Mouse (Mus musculus): ENCODE measurements around the gene Smad9. TPM values are rescaled to one million over a fixed set of nuclear protein-coding genes. Genes with fewer than 3 reads are reported as not detected.

Smad9 gene
- polyA plus RNA-seq, 1 experiment from 2014 or later, result 1.2 TPM

DNA sequence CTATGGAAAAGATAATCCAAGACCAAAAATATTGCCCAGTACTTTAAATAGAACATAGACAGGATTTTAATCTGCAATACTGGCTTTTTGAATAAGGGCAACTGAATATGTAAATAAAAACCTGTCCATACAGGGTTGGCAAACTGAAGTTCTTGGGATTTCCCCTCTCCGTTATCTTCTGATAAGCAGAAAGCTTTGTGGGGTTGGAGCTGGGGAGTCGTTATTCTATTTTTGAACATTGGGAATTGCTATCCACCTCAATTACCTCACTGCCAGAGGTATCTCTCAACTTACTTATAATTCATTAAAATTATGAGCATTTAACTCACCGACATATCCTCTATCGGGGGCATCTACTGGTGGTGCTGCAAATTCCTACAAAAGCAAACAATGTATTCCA is 23.0 kb upstream of the Smad9 start:
- H3K27ac ChIP-seq (replicated peaks), result no peak overlapping the region
- no peak overlapping the region for H3K4me2 ChIP-seq (replicated peaks)
- H3K36me3 ChIP-seq, result peaks cover 56% of the 10 kb centered on the region
- H3K4me1 ChIP-seq, result peaks cover 5% of the 10 kb centered on the region; the same call in 1 of the 2 replicates
- WGBS, result 84% methylated on average over 4 of the region's 4 CpGs
- no peaks in the 10 kb centered on the region for H3K27me3 ChIP-seq
- H3K9ac ChIP-seq, result no peak overlapping the region
- no peaks in the 10 kb centered on the region for H3K9me3 ChIP-seq (replicated peaks)
- no peak overlapping the region for H3K4me3 ChIP-seq (replicated peaks)
- ATAC-seq (ENCODE audit: insufficient number of reproducible peaks, low FRiP score, low TSS enrichment, low read depth), result no peak

DNA sequence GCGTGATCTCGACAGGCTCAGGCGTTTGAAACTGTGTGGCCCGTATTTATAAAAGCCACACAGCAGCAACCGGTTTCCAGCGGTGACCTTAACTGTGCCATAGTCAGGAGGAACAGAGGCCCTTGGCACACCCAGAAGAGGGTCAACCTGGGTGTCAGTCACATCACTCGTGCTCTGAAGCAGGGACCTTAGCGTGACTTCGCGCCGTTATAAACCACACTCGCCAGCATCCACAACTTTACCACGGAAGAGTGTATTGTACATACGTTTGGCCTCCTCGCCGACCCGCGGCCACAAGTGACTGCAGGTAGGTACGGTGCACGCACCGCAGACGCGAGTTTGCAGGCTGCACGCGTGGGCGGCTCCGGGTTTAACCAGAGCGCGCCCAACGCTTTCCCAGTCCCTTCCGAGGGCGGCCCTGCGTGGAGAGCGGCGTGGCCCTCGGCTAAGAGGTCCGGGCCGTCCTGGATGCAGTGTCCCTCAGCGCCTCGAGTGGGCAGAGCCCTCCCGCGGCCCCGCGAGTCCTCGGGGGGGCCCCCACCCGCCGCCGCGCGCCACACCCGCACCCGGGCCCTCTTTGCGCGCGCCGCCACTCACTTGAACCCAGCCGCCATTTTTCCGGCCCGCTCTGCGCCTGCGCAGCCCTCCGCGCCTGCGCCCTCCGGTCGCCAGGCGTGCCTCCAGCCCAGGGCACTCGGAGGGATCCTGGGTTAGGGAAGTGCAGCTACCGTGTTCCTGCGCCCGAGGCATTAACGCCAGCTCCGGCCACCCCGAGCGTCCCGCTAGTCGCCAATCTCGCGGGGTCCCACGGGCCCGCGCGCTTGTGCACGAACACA is 20.8 kb upstream of the Smad9 start:
- peak; percentile 94 for ATAC-seq (ENCODE audit: insufficient number of reproducible peaks, low FRiP score, low TSS enrichment, low read depth)
- H3K27me3 ChIP-seq, result no peaks in the 10 kb centered on the region
- H3K9me3 ChIP-seq (replicated peaks), result no peaks in the 10 kb centered on the region
- under 1% methylated on average over 84 of the region's 84 CpGs for WGBS
- H3K36me3 ChIP-seq, result peaks cover 49% of the 10 kb centered on the region
- peak overlapping the region; percentile 100 for H3K27ac ChIP-seq (replicated peaks)
- peak overlapping the region; percentile 83 for H3K9ac ChIP-seq
- H3K4me2 ChIP-seq (replicated peaks), result peak overlapping the region; percentile 77
- H3K4me3 ChIP-seq (replicated peaks), result peak overlapping the region; percentile 94
- H3K4me1 ChIP-seq, result peaks cover 5% of the 10 kb centered on the region; the same call in 1 of the 2 replicates

DNA sequence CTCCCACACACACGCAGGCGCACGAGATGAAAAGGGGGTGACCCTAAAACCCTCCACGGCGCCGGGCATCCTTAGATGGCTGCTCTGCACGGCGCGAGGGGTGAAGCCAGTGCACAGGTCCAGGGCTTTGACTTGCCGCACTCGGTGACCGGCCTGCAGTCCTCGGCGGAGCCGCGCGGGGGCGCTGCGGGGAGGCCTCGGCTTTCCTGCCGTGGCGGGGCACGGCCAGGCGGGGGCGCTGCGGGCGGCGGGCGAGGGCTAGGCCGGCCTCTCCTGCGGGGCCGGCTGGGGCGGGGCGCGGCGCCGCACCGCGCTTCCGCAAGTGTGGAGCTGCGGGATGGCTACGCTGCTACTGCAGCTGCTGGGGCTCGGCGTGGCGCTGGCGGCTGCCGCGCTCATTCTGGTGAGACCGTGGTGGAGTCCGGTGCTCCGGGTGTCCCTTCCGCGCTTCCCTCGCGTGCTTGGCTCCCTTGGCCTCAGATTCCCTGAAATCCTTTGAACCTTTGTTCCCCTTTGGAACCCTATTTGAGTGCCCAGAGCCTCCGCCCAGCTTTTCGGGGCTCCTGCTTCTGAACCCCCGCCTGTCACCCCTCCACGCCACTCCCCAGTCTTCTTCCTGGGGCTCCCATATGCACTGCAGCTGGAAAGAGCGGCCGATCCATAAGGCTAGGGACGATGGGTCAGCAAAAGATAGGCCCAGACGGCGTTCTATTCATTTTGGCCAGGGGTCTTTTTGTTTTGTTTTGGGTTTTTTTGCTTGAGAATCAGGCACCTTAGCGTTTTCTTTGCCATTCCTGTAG is 19.9 kb upstream of the Smad9 start, which contains the start of the genes Exosc8 and Alg5:
Exosc8 (minus strand) TSS at position 147 of the 800 bp plus-strand sequence.
Alg5 (plus strand) TSS at position 293 of the 800 bp plus-strand sequence.
- Histone ChIP-seq H3K4me2 (replicated peaks) (peak within 1 kb of the TSS; percentile 77), H3K4me3 (replicated peaks) (peak within 1 kb of the TSS; percentile 94), H3K9me3 (replicated peaks) (no peaks in the 10 kb centered on the region), H3K27me3 (no peaks in the 10 kb centered on the region), H3K4me1 (peaks cover 5% of the 10 kb centered on the region; the same call in 1 of the 2 replicates), H3K27ac (replicated peaks) (peak within 1 kb of the TSS; percentile 100), H3K36me3 (peaks cover 45% of the 10 kb centered on the region), H3K9ac (peak within 1 kb of the TSS; percentile 83)
- ATAC-seq (ENCODE audit: insufficient number of reproducible peaks, low FRiP score, low TSS enrichment, low read depth), result peak; percentile 91
- under 1% methylated on average over 65 of the region's 65 CpGs for WGBS

DNA sequence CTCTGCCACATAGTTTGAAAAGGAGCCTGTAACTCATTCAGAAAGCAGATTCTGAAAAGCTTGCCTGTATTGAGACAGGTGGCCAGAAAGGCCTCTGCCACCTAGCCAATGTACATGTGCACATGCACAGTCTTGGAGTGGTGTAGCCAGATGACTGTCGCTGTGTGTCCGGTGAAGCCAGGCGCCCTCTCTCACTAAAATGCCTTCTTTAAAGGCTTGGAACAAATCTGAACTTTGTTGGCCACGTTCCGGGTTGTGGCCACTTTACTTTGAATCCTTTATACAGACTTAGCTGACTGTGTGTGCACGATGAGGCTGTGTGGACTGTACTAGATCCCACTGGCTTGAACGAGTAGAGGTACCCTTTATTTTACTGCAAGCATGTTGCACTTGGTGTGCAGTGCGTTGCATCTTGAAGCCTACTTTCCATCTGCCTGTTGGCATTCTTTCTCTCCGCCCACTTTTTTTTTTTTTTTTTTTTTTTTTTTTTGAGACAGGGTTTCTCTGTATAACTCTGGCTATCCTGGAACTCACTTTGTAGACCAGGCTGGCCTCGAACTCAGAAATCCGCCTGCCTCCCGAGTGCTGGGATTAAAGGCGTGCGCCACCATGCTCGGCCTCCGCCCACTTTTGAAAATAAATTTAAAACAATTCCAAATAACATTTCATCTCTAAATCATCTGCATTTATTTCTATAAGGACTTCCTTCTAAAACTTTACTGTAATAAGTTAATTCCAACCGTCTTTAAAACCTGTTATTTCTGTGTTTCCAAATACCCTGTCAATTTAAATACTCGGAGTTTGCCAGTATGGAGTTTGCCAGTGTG is 19.1 kb upstream of the Smad9 start:
- no peaks in the 10 kb centered on the region for H3K9me3 ChIP-seq (replicated peaks)
- peaks cover 45% of the 10 kb centered on the region for H3K36me3 ChIP-seq
- 50% methylated on average over 18 of the region's 18 CpGs for WGBS
- no peak for ATAC-seq (ENCODE audit: insufficient number of reproducible peaks, low FRiP score, low TSS enrichment, low read depth)
- H3K27ac ChIP-seq (replicated peaks), result peak overlapping the region; percentile 100
- H3K4me3 ChIP-seq (replicated peaks), result peak overlapping the region; percentile 94
- H3K4me1 ChIP-seq, result peaks cover 5% of the 10 kb centered on the region; the same call in 1 of the 2 replicates
- no peaks in the 10 kb centered on the region for H3K27me3 ChIP-seq
- H3K9ac ChIP-seq, result peak overlapping the region; percentile 83
- H3K4me2 ChIP-seq (replicated peaks), result peak overlapping the region; percentile 77

DNA sequence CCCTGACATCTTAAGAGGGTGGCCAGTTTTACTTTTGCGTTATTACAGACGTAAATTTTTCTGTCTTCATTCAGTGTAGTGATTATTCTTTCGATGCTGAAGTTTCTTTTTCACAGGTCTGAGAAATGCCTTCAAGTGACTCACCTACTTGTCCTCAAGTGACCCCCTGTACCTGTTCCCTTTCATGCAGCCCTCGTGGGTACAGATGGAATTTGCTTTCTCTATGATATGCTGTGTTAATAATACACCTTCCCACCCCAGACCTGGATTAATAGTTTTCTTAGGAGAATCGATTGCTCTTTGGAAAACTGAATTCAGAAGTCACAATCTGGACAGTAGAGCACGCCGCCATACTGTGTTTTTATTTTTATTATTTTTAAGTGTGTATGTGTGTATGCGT is 18.1 kb upstream of the Smad9 start:
- 94% methylated on average over 8 of the region's 8 CpGs for WGBS
- Histone ChIP-seq H3K4me3 (replicated peaks) (no peak overlapping the region), H3K9ac (no peak overlapping the region), H3K4me1 (peaks cover 5% of the 10 kb centered on the region; the same call in 1 of the 2 replicates), H3K27me3 (no peaks in the 10 kb centered on the region), H3K4me2 (replicated peaks) (no peak overlapping the region), H3K36me3 (peaks cover 45% of the 10 kb centered on the region), H3K9me3 (replicated peaks) (no peaks in the 10 kb centered on the region), H3K27ac (replicated peaks) (no peak overlapping the region)
- no peak for ATAC-seq (ENCODE audit: insufficient number of reproducible peaks, low FRiP score, low TSS enrichment, low read depth)

DNA sequence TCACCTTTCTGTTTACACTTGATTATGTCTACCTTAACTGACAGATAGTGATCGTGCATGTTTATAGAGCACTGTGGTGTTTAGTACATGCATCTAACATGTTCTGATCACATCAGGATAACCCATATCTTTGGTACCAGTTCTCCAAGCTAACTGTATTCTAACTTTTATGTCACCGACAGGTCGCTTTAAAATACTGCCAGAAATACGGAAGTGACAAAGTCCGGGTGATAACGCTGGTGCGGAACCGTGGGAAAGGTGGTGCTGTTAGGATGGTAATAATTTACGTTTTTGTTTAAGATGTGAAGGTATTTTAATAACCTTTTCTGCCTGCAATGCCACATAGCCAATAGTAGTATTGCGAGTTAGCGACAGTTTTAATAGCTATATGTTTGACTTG is 13.4 kb upstream of the Smad9 start:
- H3K4me1 ChIP-seq, result no peaks in the 10 kb centered on the region
- H3K9ac ChIP-seq, result no peak overlapping the region
- 96% methylated on average over 11 of the region's 11 CpGs for WGBS
- H3K36me3 ChIP-seq, result peaks cover 83% of the 10 kb centered on the region
- no peaks in the 10 kb centered on the region for H3K9me3 ChIP-seq (replicated peaks)
- H3K4me2 ChIP-seq (replicated peaks), result no peak overlapping the region
- no peak overlapping the region for H3K4me3 ChIP-seq (replicated peaks)
- H3K27me3 ChIP-seq, result no peaks in the 10 kb centered on the region
- no peak for ATAC-seq (ENCODE audit: insufficient number of reproducible peaks, low FRiP score, low TSS enrichment, low read depth)
- no peak overlapping the region for H3K27ac ChIP-seq (replicated peaks)

DNA sequence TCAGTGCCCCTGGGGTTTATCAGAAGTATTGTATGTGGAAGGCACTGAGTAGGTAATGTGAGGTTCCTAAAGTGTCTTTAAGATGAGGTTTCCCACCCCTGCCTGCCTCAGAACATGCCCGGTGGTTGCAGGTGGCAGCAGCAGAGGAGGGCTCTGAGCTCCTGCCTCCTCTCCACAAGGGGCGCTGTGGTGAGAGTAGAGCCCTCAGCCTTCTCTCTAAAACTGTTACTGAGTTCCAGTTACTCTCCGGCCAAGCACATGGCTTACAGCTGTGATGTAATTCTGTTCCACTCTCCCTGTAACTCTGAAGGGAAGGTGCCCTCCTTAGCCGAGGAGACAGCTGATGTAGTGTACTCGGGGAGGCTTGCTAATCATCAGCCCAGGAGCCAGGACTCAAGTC is 9.6 kb upstream of the Smad9 start:
- H3K27ac ChIP-seq (replicated peaks), result no peak overlapping the region
- no peak overlapping the region for H3K9ac ChIP-seq
- no peaks in the 10 kb centered on the region for H3K27me3 ChIP-seq
- H3K36me3 ChIP-seq, result peaks cover 97% of the 10 kb centered on the region
- no peaks in the 10 kb centered on the region for H3K9me3 ChIP-seq (replicated peaks)
- H3K4me2 ChIP-seq (replicated peaks), result no peak overlapping the region
- no peak overlapping the region for H3K4me3 ChIP-seq (replicated peaks)
- no peaks in the 10 kb centered on the region for H3K4me1 ChIP-seq
- 51% methylated on average over 5 of the region's 5 CpGs for WGBS
- no peak for ATAC-seq (ENCODE audit: insufficient number of reproducible peaks, low FRiP score, low TSS enrichment, low read depth)

DNA sequence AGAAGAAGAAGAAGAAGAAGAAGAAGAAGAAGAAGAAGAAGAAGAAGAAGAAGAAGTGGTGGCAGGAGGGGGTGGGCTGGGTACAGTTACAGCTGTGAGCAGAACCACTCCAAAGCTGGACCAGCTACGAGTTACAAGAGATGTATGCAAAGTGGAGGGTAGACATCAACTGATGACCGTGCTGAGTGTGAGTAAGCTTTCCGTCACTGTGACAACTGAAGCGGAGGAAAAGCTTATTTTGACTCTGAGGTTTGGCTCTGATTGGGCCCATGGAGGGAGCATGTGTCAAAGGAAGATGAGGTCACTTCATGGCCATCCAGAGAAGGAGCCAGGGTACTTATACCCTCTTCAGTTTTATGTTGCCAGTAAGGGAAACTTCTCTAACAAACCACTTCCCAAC is 2.0 kb upstream of the Smad9 start:
- no peak overlapping the region for H3K4me2 ChIP-seq (replicated peaks)
- H3K27ac ChIP-seq (replicated peaks), result no peak overlapping the region
- no peaks in the 10 kb centered on the region for H3K9me3 ChIP-seq (replicated peaks)
- peaks cover 19% of the 10 kb centered on the region for H3K4me1 ChIP-seq
- H3K36me3 ChIP-seq, result peaks cover 28% of the 10 kb centered on the region
- no peak overlapping the region for H3K9ac ChIP-seq
- 80% methylated on average over 4 of the region's 4 CpGs for WGBS
- ATAC-seq (ENCODE audit: insufficient number of reproducible peaks, low FRiP score, low TSS enrichment, low read depth), result no peak
- H3K4me3 ChIP-seq (replicated peaks), result no peak overlapping the region
- peaks cover 5% of the 10 kb centered on the region; the same call in 1 of the 2 replicates for H3K27me3 ChIP-seq

DNA sequence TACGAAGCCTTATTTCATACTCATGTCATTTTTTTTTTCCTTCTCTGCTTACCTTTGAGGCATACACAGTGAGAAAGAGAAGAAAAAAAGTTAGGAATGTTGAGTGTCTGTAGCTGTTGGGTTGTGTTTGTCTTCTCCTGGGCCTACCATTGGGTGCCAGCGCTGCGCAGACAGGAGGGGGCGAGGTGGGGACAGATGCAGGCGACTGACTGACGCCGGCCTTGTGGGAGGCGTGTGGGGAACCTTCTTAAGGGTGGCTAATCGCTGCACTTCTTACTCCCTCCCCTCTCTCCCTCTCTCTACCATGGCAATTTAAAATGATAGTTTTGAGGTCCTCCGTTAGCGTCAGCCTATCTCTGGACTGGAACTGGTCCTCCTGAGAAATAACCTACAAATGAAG is 676 bp downstream of the Smad9 start:
- no peaks in the 10 kb centered on the region for H3K9me3 ChIP-seq (replicated peaks)
- peaks cover 5% of the 10 kb centered on the region; the same call in 1 of the 2 replicates for H3K27me3 ChIP-seq
- ATAC-seq (ENCODE audit: insufficient number of reproducible peaks, low FRiP score, low TSS enrichment, low read depth), result peak; percentile 65; the same call in 1 of the 2 replicates
- H3K4me3 ChIP-seq (replicated peaks), result peak overlapping the region; percentile 67
- 3% methylated on average over 11 of the region's 11 CpGs for WGBS
- no peak overlapping the region for H3K9ac ChIP-seq
- peak overlapping the region; percentile 99 for H3K4me2 ChIP-seq (replicated peaks)
- peak overlapping the region; percentile 74 for H3K27ac ChIP-seq (replicated peaks)
- peaks cover 3% of the 10 kb centered on the region; the same call in 1 of the 2 replicates for H3K36me3 ChIP-seq
- peaks cover 19% of the 10 kb centered on the region for H3K4me1 ChIP-seq

DNA sequence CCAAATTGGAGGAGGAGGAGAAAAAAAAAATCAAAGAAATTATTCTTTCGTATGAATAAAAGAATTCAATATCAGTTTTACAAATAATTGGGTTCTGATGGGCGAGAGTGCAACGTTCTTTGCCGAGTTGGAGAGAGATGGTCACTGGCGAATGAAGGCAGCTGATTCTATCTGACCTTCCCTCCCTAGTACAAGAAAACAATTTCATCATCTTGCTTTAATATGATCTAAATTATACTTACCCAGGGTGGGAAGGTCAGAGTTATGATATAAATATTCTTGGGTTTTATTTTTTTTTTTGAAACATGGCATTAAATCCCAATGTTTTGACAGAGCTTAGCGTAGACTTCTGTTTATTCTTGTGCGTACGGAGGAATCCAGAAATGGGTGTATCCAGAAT is 2.1 kb downstream of the Smad9 start:
- Histone ChIP-seq H3K4me1 (peaks cover 19% of the 10 kb centered on the region), H3K36me3 (no peaks in the 10 kb centered on the region), H3K4me2 (replicated peaks) (no peak overlapping the region), H3K27ac (replicated peaks) (no peak overlapping the region), H3K9me3 (replicated peaks) (no peaks in the 10 kb centered on the region), H3K4me3 (replicated peaks) (no peak overlapping the region), H3K9ac (no peak overlapping the region), H3K27me3 (peaks cover 5% of the 10 kb centered on the region; the same call in 1 of the 2 replicates)
- ATAC-seq (ENCODE audit: insufficient number of reproducible peaks, low FRiP score, low TSS enrichment, low read depth), result no peak
- 75% methylated on average over 8 of the region's 8 CpGs for WGBS
